Mouse (Mus musculus): ENCODE results near the gene Fance.
"Not testable (repeated sequence)": the region's sequence is repeated elsewhere in the genome, so short reads cannot be mapped to it uniquely, and the experiment has no call there.

Fance gene

GRCm38 (mm10) chr17:28293716-28294115, 19.6 kb upstream of the Fance start:
- no peak for DNase-seq (ENCODE audit: low spot score)

GRCm38 (mm10) chr17:28294449-28295333, 18.6 kb upstream of the Fance start:
- no peak for DNase-seq (ENCODE audit: low spot score)

DNA sequence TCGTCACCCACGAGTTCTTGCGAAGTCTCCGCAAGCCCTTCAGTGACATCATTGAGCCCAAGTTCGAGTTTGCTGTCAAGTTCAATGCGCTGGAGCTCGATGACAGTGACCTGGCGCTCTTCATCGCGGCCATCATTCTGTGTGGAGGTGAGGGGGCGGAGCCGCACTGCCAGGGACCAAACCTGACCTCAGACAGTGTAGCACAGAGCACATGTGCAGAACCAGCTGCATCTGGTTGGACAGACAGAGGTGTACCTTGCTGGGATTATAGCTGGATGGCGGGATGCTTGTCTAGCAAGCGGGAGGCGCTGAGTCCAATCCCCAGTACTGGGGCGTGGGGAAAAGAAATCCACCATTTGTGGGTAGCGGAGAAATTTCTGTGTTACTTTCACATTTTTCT, 14.4 kb upstream of the Fance start:
- no peak for DNase-seq (ENCODE audit: low spot score)

DNA sequence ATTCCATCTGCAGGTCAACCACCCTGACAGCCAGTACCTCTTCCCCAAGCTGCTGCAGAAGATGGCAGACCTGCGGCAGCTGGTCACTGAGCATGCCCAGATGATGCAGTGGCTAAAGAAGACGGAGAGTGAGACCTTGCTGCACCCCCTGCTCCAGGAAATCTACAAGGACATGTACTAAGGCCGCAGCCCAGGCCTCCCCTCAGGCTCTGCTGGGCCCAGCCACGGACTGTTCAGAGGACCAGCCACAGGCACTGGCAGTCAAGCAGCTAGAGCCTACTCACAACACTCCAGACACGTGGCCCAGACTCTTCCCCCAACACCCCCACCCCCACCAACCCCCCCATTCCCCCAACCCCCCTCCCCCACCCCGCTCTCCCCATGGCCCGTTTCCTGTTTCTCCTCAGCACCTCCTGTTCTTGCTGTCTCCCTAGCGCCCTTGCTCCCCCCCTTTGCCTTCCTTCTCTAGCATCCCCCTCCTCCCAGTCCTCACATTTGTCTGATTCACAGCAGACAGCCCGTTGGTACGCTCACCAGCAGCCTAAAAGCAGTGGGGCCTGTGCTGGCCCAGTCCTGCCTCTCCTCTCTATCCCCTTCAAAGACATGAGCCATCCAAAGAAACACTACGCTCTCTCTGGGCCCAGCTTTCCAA, 13.5 kb upstream of the Fance start:
- no peak for DNase-seq (ENCODE audit: low spot score)

DNA sequence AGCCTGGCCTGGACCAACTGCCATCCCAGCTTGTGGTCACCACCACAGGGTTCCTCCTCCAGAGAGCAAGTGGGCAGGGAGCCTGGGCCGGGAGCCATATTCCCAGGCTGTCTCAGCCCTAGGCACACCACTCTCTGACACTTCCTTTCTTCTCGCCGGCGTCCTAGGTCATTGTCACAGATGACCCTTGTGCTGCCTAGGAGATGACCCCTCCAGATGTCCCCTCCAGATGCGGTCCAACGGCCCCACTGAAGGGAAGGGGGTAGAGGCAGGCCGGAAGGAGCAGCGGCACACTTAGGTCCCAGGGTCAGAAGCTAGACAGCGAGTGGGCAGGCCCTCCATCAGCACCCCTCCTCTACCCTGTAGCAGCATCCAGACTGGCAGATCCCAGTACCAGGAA, 13.0 kb upstream of the Fance start:
- no peak for DNase-seq (ENCODE audit: low spot score)

DNA sequence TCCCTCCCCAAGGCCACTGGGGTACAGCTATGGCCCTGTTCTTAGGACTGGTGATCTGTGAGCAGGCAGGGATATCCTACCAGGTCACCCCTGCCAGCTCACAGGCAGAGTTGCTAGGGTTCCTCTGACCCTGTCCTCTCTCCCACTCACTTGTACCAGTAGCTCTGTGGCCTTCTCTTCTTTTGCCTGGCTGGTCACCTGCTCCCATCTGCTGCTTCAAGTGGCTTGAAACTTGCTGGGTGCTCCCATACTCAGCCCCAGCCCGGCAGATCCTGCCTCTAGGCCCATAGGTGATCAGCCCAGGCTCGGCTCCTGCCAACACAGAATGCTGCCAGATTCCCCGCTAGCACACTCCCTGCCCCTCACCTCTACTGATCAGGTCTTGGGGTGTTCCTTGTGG, 12.5 kb upstream of the Fance start:
- no peak for DNase-seq (ENCODE audit: low spot score)

DNA sequence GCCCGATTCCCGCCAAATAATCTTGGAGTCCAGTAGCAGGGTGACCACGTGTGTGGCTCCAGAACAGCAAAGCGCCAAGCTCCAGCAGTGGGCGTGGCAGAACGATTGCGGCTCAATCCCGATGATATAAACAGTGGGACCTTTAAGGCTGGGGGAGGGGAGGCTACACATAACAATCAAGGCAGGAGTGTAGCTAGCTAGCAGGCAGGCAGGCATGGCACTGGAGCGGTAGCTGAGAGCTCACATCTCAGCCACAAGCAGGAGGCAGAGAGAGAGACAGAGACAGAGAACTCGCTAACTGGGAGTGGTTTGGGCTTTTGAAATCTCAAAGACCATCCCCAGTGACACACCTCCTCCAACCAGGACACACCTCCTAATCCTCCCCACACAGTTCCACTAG, 8.1 kb upstream of the Fance start:
- no peak for DNase-seq (ENCODE audit: low spot score)

DNA sequence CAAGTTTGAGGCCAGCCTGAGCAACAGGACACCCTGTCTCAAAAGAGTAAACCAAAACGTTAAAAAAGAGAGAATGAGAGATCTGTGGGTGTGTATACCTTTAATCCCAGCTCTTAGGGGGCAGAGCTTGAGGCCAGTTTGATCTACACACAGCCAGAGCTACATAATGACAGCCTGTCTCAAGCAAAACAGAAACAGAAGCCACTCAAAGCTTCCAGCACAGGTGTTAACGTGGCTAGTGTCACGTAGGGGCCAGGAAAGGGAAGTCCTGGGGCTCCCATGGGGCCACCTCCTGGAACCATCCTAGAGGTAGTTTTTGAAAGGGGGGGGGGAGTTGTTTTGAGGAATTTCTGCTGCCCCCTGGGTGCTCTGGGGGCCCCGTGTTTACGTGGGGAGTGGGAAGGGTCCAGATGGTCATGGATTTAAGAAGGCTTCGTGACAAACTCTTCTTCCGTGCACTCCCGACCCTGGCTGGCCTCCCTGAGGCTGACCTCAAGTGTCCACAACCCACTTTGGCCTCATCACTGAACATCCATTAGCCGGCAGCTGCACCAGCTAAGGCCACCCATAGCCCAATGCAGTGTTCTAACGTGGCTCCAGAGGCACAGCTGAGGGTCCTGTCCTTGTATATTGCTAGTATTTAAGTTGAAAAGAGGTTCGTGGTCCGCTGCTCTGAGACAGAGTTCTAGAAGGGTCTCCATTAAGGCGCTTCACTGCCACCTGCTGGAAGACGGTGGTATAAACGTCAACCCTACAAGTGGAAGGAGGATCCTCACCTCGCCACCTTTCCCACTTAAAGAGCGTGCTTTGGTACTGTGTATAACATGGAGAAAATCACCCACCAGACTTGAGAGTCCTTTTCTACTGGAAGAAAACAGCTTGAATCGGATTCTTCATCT, 4.8 kb upstream of the Fance start:
- peak; percentile 84 for DNase-seq (ENCODE audit: low spot score)

- DNase-seq (ENCODE audit: low spot score): no peak
Observed at GRCm38 (mm10) chr17:28310831-28311230, 2.5 kb upstream of the Fance start.

DNA sequence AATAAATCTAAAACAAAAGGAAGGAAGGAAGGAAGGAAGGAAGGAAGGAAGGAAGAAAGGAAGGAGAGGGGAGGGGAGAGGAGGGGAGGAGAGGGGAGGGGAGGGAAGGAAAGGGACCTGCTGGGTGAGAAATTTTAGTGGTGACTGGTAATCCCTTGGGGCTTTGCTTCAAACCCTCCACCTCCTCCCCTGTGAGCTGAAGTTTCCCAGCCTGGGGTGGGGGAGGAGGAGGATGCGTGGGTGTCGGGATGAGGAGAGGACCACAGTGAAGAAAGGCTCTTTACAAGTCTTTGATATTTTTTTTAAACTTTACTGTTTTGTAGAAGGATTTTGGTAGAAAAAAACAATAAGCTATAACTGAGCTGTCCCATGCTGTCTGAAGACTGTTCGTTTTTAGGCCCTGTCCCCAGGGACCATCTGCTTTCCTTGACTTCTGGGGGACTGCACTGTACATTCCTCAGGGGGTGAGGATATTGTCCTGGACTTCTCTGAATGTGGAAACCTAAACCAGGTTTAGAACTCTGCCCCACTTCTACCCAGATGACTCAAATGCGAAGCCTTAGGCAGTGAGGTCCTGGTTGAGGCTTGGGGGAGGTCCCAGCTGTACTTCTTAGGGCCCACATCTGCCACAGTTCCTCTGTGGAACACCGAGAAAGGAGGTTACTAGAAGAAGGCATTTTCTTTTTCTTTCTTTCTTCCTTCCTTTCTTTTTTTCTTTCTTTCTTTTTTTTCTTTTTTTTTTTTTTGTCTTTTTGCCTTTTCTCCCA, 1.8 kb upstream of the Fance start:
- DNase-seq (ENCODE audit: low spot score): no peak

GRCm38 (mm10) chr17:28312232-28313211, 797 bp upstream of the Fance start:
- no peak for DNase-seq (ENCODE audit: low spot score)

DNA sequence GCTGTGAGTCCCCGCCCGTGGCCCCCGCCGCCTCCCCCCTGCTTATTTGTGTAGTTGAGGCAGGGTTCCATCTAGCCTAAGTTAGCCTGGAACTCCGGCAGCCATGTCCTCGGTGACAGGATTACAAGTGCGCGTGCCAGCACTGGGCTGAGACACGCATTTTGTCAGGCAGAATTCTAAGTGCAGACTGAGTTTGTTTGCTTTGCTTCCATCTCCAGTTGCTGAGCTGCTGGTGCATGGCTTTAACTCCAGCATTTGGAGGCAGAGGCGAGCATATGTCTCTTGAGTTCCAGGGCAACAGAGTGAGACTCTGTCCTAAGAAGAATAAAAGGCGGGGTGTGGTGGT, 534 bp downstream of the Fance start:
- DNase-seq (ENCODE audit: low spot score): peak; percentile 47

DNA sequence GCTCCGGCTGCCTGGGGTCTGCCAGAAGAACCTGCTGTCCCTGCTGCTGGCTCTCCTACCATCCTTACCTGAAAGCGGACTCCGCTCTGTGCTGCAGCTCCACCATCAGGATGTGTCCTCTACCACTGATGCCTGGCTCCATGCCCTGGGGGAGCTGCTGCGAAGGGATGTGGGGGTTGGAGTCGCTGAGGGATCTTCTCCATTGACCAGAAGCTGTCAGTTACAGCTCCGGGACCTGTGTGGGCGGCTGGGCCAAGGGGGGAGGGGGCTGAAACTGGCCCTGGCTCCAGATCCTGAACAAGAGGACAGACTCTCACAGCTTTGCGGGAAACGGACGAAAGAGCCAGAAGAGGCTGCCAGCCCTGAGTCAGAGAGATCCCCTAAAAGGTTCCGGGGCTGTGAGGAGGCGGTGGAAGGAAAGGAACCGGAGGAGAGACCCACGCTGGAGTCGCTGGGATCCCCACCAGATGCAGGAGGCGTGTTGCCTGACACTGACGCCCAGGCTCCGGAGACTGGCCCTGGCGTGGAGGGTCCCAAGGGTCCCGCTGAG, 2.4 kb downstream of the Fance start:
- no peak for DNase-seq (ENCODE audit: low spot score)

DNA sequence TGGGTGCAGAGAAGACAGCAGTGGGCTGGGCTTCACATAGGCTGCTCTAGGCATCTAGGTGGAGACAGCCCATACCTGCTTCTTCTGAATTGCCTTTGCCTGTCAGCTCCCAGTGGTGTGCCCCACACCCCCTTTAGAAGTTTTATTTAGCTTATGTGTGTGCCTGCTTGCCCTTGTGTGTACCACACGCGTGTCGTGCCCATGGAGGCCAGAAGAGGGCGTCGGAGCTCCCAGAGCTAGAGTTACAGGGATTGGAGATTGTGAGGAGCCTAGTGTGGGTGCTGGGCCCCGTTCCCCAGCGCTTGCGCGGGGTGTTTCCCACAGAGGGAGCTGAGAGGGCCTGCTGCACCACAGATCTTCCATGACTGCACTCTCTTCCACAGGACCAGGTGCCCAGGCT, 3.2 kb downstream of the Fance start:
- DNase-seq (ENCODE audit: low spot score): no peak

- no peak for DNase-seq (ENCODE audit: low spot score)
Observed at GRCm38 (mm10) chr17:28317091-28317490, 3.8 kb downstream of the Fance start.

DNA sequence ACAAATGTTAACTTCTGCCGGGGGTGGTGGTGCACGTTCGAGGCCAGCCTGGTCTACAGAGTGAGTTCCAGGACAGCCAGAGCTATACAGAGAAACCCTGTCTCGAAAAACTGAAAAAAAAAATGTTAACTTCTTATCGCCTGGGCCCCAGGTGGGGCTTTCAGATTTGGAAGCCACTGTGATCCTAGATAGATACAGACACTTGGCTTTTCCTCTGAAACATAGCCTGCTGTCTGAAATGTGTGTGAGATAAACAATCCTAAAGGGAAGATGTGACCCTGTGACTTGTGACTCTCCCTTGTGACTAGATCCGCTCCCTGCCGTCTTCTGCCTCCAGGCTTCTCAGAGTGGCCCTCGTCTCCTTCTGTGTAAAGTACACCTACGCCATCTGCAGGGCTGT, 4.4 kb downstream of the Fance start:
- DNase-seq (ENCODE audit: low spot score): peak; percentile 56

DNA sequence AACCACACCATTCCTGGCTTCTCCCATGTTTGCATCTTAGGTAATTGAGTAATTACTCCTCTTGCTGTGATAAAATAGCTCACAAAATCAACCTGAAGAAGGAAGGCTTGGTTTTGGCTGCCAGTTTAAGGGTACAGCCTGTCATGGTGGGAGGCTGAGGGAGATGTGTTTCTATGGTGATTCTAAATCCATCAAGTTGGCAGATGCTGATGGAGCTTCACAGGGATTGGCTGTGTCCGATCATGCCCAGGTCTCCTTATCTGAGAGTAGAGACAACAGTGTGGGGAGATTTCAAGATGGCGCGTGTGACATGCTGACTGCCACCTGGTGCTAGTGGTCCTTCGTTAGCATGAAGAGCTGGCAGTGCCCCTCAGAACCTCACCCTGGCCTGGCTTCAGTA, 8.4 kb downstream of the Fance start:
- DNase-seq (ENCODE audit: low spot score): no peak

DNA sequence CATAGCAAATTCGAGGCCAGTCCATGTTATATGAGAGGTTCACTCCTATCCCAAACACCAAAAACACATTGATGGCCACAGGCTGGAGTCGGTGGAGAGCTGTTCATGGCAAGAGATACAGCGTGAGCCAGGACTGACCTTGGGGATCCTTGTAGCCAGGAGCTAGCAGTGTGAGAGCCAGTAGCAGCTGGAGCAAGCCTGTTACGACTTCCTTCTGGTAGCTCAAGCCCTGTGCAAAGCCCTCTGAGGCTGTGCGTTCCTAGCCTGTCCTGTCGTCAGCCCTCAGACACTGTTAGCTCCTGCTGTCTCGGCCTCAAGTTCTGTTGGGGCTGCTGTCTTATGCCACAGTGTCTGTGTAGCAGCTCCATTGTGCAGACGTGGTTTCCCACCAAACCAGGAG, 10.5 kb downstream of the Fance start:
- DNase-seq (ENCODE audit: low spot score): no peak

GRCm38 (mm10) chr17:28324416-28324815, 11.1 kb downstream of the Fance start:
- not testable (repeated sequence) for DNase-seq (ENCODE audit: low spot score)

GRCm38 (mm10) chr17:28325751-28326150, 12.4 kb downstream of the Fance start:
- DNase-seq (ENCODE audit: low spot score): no peak

All from c-Kit-positive CD71-positive TER-119-positive erythroid progenitor cells, embryonic 14.5 days (primary cell).